Mouse (Mus musculus) limb, embryonic 14.5 days (tissue): ENCODE measurements around the gene Mapkapk2. TPM values are rescaled to one million over a fixed set of nuclear protein-coding genes. Genes with fewer than 3 reads are reported as not detected.

Experiments
- ATAC-seq: fragments of 200-750 bp; cut with Nextera tagmentation; 2 replicates; pipeline ENCODE4 v1.8.0; 2017; ENCODE audit warnings: low read depth, moderate number of reproducible peaks, moderate TSS enrichment; ENCODE audit not compliant: low FRiP score
- DNase-seq: peaks from one replicate; pipeline ENCODE4 v3.0.0-alpha.2; 2015; ENCODE audit warnings: low spot score
- H3K27ac ChIP-seq: fragments of 300-500 bp; sonication (generic); replicated peaks from 2 replicates; pipeline ENCODE4 v1.5.1; 2014; ENCODE audit warnings: low read depth, mild to moderate bottlenecking, low read length, moderate library complexity, mixed read lengths
- H3K27me3 ChIP-seq: fragments of 300-500 bp; sonication (generic); 2 replicates; pipeline ENCODE4 v1.6.1; 2014; ENCODE audit warnings: low read length, mixed read lengths; ENCODE audit not compliant: control insufficient read depth, insufficient read depth
- H3K36me3 ChIP-seq: fragments of 300-500 bp; sonication (generic); 2 replicates; pipeline ENCODE4 v1.6.1; 2014; ENCODE audit warnings: mild to moderate bottlenecking, low read length, moderate library complexity, mixed read lengths; ENCODE audit not compliant: control insufficient read depth, insufficient read depth
- H3K4me1 ChIP-seq: fragments of 300-500 bp; sonication (generic); 2 replicates; pipeline ENCODE4 v1.6.1; 2014; ENCODE audit warnings: antibody characterized with exemption, low read length, mixed read lengths; ENCODE audit not compliant: control insufficient read depth, insufficient read depth
- H3K4me2 ChIP-seq: fragments of 300-500 bp; sonication (generic); replicated peaks from 2 replicates; pipeline ENCODE4 v1.6.1; 2014; ENCODE audit warnings: low read depth, mild to moderate bottlenecking, low read length, moderate library complexity; ENCODE audit not compliant: severe bottlenecking
- H3K4me3 ChIP-seq: fragments of 300-500 bp; sonication (generic); replicated peaks from 2 replicates; pipeline ENCODE4 v1.5.1; 2014; ENCODE audit warnings: low read length
- H3K9ac ChIP-seq: fragments of 300-500 bp; sonication (generic); 2 replicates; pipeline ENCODE4 v1.6.1; 2014; ENCODE audit warnings: mild to moderate bottlenecking, low read depth, low read length, moderate library complexity; ENCODE audit not compliant: severe bottlenecking
- H3K9me3 ChIP-seq: fragments of 300-500 bp; sonication (generic); 2 replicates; pipeline ENCODE4 v1.6.1; 2016; ENCODE audit warnings: low read length; ENCODE audit not compliant: control insufficient read depth
- POLR2A ChIP-seq: fragments of 200-500 bp; IDR thresholded peaks from 2 replicates; pipeline ENCODE4 v1.8.0; 2012; ENCODE audit warnings: inconsistent platforms, mild to moderate bottlenecking, moderate library complexity, borderline replicate concordance; ENCODE audit not compliant: insufficient read depth, insufficient read length; ENCODE audit errors: extremely low read depth
- WGBS: fragments of 180-500 bp; shearing (Covaris S2); extraction: QIAGEN DNeasy Blood & Tissue Kit; methylation state at CpG from one replicate; pipeline ENCODE4 v1.1.7; 2014; 5-methylcytosine and 5-hydroxymethylcytosine counted together
- polyA plus RNA-seq, 2 experiments: library from polyadenylated mRNA; depleted of rRNA in 1 of 2; stranded (reverse) in 1 of 2; unstranded in 1 of 2; fragments of >200 nt; fragmentation: Nextera tagmentation in 1 of 2; extraction: Ambion mirVana in 1 of 2; gene quantifications; 2 replicates each; pipeline versions ENCODE4 v1.2.1 to v1.2.3; 2012 to 2014

Gene Mapkapk2
- polyA plus RNA-seq, 2 experiments: 49.9 to 60.9 TPM

DNA sequence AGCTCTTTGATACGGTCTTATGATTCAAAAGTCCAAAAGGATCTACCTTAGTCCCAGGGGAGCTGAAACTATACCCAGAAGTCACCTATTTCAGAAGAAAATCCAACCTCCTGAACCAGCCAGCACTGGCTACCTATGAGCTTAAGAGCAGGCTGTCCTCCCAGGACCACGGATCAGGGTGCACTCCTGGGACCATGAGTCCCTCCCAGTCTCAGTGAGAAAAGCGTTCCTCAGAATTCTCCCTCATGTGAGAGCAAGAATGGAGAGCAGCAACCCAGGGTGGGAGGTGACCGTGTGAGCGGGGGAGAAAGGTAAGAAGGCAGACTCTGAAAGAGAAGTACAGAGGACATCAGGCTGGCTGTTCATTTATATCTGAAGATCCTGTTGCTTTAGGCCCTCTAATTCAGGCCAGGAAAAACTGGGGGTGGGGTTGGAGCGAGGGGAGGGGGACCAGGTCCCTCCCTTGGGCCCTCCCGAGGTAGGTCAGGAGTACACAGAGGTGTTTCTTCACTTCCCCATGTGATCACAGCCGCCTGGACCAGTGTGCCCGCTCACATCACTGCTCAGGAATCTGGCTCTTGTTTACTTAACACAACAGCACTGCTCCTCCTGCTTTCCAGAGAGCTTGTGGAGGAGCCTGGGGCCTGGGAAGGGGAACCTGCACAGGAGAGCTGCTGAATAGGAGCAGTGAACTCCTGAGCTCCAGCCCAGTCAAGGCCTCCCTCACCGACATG lies 10.1 kb upstream of the Mapkapk2 start:
- Histone ChIP-seq H3K4me3 (no peak overlapping the region), H3K9ac (no peak overlapping the region)
- DNase-seq: peak; percentile 64

DNA sequence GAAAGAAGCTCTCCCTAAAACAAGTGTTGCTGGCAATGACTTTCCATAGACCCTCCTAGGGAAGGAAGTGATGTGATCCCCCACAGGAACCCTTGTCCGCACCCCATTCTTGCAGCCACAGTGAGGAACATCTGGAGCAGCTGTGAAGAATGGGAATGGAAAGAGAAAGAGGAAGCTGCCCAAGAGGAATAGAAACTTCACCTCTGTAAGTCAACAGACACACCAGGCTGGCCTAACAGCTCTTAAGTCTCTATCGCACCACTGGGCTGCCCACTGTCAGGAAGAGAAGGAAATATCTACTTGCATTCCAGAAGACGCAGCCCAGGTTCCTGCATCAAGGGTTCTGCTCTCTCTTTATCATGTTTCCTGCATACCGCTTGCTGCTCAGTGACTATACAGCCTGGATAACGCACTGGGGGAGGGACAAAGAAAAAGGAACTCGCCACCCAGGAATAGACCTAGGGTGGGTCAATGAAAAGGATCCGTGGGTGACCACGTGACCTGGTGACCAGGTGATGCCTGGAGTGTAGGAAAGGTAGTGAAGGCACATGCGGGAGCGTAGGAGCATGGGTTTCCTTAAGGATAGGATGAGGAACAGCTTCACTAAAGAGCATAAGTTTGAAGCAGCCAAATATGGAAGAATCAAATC lies 6.3 kb upstream of the Mapkapk2 start:
- Histone ChIP-seq H3K9ac (no peak overlapping the region), H3K27ac (no peak overlapping the region), H3K4me2 (no peak overlapping the region), H3K9me3 (no peaks in the 10 kb centered on the region), H3K4me1 (peaks cover 5% of the 10 kb centered on the region; the same call in 1 of the 2 replicates), H3K4me3 (no peak overlapping the region), H3K27me3 (no peaks in the 10 kb centered on the region), H3K36me3 (no peaks in the 10 kb centered on the region)
- DNase-seq (no peak), ATAC-seq (no peak)
- 85% methylated on average over 10 of the region's 10 CpGs for WGBS
- TF ChIP-seq POLR2A: no peak

More for the DNA sequence above, 10.1 kb upstream of the Mapkapk2 start:
- Histone ChIP-seq H3K27me3 (no peaks in the 10 kb centered on the region), H3K27ac (peak overlapping the region; percentile 70), H3K4me1 (peaks cover 9% of the 10 kb centered on the region), H3K9me3 (no peaks in the 10 kb centered on the region), H3K4me2 (no peak overlapping the region), H3K36me3 (no peaks in the 10 kb centered on the region)
- ATAC-seq: peak; percentile 88
- WGBS: 40% methylated on average over 10 of the region's 10 CpGs
- no peak for TF ChIP-seq POLR2A

DNA sequence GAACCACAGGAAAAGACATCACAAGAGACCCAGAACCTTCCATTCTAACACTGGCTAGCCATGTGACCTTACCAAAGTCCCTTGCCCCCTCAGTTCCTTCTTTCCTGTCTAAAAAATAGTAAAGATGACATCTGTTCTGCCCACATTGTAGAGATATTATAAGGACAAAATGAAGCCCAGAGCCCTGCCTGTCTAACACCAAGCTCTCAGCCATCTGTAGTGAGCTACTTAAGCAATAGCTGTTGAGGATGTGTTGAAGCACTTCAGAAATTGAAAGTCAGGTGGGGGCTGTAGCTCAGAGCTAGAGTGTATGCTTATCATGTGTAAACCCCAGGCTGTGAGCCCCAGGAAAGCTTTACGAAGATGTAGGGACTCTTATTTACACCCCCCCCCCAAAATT lies 3.2 kb upstream of the Mapkapk2 start:
- H3K4me1 ChIP-seq: peaks cover 7% of the 10 kb centered on the region
- no peaks in the 10 kb centered on the region for H3K9me3 ChIP-seq
- no peaks in the 10 kb centered on the region for H3K36me3 ChIP-seq
- H3K4me2 ChIP-seq: no peak overlapping the region
- WGBS: 59% methylated on average over 1 of the region's 1 CpGs
- H3K27ac ChIP-seq: no peak overlapping the region
- no peaks in the 10 kb centered on the region for H3K27me3 ChIP-seq
- H3K4me3 ChIP-seq: no peak overlapping the region
- TF ChIP-seq POLR2A: no peak
- ATAC-seq: no peak
- no peak for DNase-seq
- no peak overlapping the region for H3K9ac ChIP-seq

DNA sequence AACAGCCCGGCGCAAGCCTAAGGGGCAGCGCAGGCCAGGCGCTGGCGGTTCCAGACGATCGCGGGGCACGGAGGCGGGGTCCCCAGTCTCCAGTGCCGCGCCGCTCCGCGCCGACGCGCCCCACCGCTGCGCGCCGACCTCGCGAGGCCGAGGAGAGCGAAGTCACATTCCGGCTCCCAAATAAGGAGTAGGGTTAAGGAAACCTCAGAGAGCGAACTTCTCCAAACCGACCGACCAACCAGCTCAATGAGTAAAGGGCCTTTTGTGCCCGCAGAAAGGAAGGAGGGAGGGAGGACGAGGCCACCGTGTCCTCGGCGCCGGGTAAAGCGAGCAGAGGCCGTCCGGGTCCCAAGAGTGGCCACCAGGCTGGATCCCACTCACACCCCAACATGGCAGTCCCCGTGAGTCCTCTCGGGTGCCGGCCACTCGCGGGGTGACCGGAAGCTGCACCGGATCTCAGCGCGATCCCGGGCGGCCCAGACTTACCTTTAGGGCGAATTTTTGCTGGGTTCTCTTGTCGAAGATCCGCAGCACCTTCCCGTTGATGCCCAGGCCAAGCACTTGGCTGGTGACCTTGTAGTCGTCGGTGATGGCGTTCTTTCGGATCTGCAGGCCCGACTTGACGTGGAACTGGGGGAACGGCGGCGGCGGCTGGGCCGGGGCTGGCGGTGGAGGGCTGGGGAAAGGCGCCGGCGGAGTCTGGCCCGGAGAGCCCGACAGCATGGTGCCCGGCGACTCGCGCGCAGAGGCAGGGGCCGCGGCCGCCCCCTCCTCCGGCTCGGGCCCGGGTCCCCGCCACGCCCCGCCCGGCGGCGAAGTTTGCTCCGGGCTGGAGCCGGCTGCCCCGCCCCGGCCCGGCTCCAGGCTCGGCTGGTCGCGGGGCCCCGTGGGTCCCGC lies 575 bp downstream of the Mapkapk2 start:
- WGBS: under 1% methylated on average over 65 of the region's 98 CpGs

DNA sequence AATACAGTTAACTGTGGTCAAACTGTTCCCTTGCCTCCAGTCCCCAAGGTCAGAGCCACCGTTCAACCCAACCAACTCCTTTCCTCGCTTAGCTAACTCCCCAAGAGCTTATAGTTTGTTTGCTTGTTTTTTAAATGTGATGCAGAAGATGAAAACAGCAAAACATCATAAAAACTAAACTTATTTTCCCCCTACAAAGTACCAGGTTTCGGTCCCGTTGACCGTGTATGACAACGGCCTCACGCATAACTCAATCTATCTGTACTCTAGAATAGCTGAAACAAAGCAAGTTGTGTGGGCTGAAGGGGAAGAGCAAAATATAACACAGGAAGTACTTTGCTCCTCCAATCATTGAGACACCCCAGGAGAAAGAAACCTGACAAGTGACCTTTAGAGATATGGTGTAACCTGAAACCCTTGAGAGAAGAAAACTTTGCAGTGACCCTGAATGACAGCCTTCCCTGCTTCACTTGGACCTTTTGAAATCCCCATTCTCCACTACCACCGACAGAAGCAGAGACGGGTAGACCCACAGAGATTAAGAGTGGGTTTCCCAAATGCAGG lies 1.4 kb downstream of the Mapkapk2 start:
- ATAC-seq: no peak
- Histone ChIP-seq H3K4me2 (peak overlapping the region; percentile 79), H3K27ac (peak overlapping the region; percentile 90), H3K9me3 (no peaks in the 10 kb centered on the region), H3K9ac (peak overlapping the region; percentile 90), H3K36me3 (no peaks in the 10 kb centered on the region), H3K4me1 (peaks cover 19% of the 10 kb centered on the region), H3K4me3 (peak overlapping the region; percentile 93), H3K27me3 (no peaks in the 10 kb centered on the region)
- TF ChIP-seq POLR2A: no peak
- DNase-seq: no peak
- WGBS: 25% methylated on average over 9 of the region's 9 CpGs

More for the DNA sequence above, 575 bp downstream of the Mapkapk2 start:
- DNase-seq: peak; percentile 64
- Histone ChIP-seq H3K9ac (peak overlapping the region; percentile 90), H3K27ac (peak overlapping the region; percentile 90), H3K27me3 (no peaks in the 10 kb centered on the region), H3K36me3 (no peaks in the 10 kb centered on the region), H3K4me1 (peaks cover 15% of the 10 kb centered on the region), H3K9me3 (no peaks in the 10 kb centered on the region), H3K4me2 (peak overlapping the region; percentile 79), H3K4me3 (peak overlapping the region; percentile 93)
- peak; percentile 82 for ATAC-seq
- no peak for TF ChIP-seq POLR2A
